Mouse (Mus musculus) urinary bladder, postnatal 14 days (tissue): ENCODE measurements at regions not wholly inside any gene's neighbourhood (a gene's known extent, or its start where the extent isn't known, plus 50 kb on each side); places are given as distances from the start of the nearest gene placed in this dataset.
A peak's percentile ranks its signal among the peaks of the same experiment; 100 is the strongest.

ENCODE experiments used
- DNase-seq: peaks from one replicate; pipeline ENCODE4 v3.0.0; 2021; ENCODE audit warnings: low spot score

DNA sequence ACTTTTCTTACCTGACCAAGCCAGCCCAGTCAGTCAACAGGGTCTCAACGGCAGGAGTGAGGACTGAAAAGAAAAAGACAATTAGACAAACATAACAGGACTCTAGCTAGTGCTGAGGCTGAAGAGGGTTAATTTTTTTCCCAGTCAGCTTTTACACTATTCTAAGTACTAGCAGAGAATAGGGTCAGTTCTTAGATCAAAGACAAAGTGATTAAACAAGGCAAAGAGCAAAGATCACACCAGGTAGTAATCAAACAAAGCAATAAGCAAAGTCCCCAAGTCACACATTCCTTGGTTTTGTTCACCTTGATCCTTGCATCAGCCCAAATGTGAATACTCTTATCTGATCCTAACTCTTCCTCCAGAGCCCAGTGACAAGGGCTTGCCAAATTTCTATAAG is 267.8 kb upstream of the Tsc22d2 start:
- DNase-seq: no peak

GRCm38 (mm10) chr3:58153141-58153540 is 261.4 kb upstream of the Tsc22d2 start:
- no peak for DNase-seq

DNA sequence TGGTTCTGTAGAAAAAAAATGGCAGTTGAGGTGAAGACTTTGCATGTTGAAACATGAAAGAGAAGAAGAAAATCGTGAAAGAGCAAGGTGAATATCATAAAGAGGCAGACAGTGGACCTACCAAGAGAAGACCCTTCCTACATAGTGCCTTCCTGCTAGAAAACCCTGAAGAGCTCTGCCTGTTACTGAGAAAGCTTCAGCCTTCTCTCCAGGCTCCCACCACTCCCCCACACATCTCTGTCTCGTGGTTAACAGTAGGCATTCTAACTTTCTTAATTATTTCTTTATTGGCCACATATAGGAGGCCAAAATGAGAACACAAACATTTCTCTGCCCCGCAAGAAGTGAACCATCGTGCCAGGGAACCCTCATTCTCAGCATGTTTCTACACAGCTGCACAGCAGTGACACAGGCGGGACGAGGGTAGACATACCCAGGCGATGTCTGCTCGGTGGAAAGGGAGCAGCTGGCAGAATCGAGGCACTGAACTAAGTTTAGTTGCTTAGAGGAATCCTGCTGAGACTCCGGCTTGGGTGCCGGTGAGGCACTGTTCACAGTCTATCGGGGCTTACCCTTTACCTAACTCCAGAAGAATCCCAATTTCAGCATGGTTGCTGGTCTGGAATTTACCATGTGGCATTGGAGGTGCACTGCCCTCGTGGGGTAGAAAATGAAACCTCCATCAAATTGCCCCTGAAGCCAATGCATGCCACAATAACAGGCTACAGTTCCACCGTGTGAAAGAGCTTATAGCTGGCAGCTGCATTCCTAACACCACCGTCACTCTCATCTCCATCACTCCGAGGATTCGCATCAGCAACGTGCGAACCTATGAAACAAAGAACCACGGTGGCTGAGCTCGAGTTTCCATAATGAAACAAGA is 260.4 kb upstream of the Tsc22d2 start:
- no peak for DNase-seq

DNA sequence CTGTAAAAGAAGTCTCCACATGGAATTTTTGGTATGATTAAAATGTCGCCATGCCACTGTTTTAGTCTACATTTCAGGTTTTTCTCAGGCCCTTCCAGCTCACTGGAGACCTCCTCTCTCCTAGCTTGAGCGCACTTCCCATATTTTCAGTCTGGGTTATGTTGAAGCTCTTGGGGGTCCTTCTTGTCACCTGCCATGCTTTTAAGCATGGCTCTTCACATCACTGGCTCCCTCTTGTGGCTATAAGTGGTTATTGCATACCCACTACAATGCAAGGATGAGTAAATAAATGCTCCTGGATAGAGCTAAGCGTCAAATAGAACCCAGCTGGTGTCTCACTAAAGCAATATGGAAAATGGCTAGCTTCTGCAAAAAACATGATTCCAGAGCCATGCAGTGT is 255.1 kb upstream of the Tsc22d2 start:
- no peak for DNase-seq

GRCm38 (mm10) chr3:58162238-58162637 is 252.3 kb upstream of the Tsc22d2 start:
- no peak for DNase-seq

GRCm38 (mm10) chr3:58163806-58164205 is 250.7 kb upstream of the Tsc22d2 start:
- peak; percentile 80 for DNase-seq

DNA sequence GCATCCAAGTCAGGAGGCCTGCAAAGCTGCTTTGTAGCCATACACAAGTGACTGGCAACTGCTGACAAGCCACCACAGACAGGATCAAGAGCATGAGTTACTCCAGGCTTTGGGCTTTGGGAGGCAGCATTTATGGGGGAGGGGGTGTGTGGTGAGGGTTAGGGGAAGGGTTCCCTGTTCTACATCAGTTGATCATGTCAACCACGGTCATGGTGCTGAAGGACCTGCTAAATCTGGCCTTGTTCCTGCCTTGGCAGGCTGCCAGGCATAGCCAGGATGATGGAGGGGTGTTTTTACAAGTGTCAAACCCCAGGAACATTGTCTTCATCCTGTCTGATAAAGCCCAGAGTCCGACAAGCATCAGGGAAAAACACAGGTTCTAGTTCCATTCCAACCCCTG is 247.9 kb upstream of the Tsc22d2 start:
- no peak for DNase-seq

DNA sequence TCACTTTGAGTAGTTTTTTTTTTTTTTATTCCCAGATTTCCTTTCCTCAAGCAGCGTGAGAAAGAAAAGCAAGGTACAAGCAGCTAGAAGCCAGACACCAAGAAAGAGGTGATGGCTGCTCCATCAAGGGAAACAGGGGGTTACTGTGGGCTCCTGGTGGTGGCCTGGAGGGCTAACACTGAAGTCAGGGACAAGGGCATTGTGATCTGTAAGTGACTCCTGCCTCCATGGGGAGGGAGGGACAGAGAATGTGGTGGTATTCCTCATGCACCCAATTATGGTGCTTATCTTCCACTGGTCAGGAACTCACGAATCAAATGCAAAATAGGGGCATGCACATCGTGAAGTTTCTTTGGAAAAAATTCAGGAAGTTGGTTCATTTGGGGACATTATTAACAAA is 247.4 kb upstream of the Tsc22d2 start:
- no peak for DNase-seq

DNA sequence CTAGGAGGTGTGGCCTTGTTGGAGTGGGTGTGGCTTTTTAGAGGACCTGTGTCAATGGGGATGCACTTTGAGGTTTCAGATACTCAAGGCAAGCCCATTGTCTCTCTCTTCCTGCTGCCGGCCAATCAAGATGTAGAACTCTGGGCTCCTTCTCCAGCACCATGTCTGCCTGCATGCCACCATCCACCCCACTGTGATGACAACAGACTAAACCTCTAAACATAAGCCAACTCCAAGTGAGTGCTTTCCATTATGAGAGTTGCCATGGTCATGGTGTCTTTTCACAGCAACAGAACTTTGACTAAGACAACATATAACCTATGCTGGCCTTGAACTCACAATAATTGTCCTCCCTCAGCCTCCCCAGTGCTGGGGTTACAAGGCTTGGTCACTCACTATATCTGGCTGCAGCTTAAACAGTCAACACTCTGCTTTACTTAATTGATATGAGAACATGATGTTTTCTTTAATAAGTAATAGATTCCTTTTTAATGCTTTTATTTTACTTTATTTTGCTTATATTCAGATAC is 246.7 kb upstream of the Tsc22d2 start:
- DNase-seq: no peak

DNA sequence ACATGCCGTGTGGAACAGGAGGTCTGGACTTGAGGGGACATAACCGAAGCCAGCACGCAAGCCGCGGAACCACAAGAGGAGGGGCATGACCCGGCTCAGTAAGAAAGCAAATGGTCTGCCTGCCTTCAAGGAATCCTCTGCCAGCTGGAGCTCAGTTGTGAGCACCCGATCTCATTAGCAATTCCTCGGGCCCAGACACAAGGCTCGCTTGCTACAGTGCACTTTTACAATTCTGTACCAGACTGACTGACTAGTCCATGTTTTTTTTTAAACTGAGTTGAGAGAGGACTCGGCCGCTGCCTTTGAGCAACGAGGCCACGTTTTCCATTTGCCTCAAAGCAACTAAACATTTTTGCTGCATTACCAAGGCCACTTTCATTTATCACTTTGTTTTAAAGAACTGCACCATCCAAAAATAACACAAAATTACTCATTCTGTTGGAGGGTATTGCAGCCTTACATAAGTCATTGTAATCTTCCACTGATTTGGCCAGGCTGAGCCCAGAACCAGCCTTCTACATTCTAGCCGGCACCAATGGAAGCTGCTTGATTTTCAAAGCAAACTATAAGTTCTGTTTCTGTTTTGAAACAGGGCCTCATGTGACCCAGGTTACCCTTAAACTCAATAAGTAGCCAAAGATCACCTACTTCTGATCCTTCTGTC is 245.9 kb upstream of the Tsc22d2 start:
- no peak for DNase-seq

DNA sequence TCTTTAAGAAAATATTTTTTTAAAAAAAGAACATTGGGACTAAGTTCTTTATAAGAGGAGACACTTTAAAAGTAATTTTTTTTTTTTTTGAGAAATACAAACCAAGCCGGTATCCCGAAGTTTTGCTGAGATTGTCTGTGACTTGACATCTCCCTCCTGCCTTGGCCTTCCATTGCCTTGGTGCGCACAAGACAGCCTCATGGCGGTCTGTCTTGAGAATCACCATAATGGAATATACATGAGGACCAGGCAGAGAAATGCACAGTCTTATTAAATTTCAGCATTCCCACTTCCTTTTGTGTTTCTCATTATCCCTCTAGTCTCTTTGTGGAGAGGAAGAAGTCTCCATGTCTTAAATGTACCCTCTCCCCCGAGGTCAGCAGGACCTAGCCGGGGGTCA is 244.7 kb upstream of the Tsc22d2 start:
- no peak for DNase-seq

GRCm38 (mm10) chr3:58172096-58172495 is 242.4 kb upstream of the Tsc22d2 start:
- DNase-seq: peak; percentile 38

DNA sequence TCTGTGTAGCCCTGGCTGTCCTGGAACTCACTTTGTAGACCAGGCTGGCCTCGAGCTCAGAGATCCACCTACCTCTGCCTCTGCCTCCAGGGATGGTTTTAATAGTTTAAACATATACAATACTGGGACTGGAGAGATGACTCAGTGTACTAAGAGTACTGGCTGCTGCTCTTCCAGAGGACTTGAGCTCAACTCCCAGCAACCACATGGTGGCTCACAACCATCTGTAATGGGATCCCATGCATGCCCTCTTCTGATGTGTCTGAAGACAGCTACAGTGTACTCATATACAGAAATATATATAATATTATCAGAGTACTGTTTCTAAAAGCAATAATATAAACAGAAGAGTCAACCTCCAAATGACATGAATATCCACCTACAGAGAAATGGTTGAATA is 240.7 kb upstream of the Tsc22d2 start:
- DNase-seq: no peak

GRCm38 (mm10) chr3:58181715-58182114 is 232.8 kb upstream of the Tsc22d2 start:
- peak; percentile 21 for DNase-seq

- DNase-seq: no peak
These were observed 232.2 kb upstream of the Tsc22d2 start for GRCm38 (mm10) chr3:58182299-58182698.

- DNase-seq: peak; percentile 57
These were observed 231.2 kb upstream of the Tsc22d2 start for GRCm38 (mm10) chr3:58183279-58183678.

- DNase-seq: no peak
These were observed 214.1 kb upstream of the Tsc22d2 start for GRCm38 (mm10) chr3:58200462-58200861.

DNA sequence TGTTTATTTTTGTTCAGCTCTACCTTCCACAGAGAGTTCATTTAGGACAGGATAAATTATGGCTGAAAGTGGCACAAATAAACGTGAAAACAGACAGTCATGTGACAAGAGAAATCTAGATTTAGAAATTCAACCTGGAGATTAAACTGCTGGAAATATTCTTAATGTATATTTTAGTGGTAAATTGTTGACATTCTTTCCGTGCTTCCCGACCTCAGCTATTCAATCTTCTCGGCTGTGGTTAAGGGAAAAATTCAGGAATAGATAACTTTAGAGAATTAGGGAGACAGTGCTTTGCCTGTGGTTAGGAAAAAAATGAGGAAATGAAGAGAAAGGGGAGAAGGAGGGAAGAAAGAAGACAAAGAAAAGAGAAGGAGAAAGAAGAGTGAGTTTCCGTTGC is 211.7 kb upstream of the Tsc22d2 start:
- DNase-seq: no peak

- DNase-seq: no peak
These were observed 210.7 kb upstream of the Tsc22d2 start for GRCm38 (mm10) chr3:58203806-58204205.

GRCm38 (mm10) chr3:58205526-58205925 is 209.0 kb upstream of the Tsc22d2 start:
- no peak for DNase-seq

GRCm38 (mm10) chr3:58206776-58207398 is 207.6 kb upstream of the Tsc22d2 start:
- no peak for DNase-seq

DNA sequence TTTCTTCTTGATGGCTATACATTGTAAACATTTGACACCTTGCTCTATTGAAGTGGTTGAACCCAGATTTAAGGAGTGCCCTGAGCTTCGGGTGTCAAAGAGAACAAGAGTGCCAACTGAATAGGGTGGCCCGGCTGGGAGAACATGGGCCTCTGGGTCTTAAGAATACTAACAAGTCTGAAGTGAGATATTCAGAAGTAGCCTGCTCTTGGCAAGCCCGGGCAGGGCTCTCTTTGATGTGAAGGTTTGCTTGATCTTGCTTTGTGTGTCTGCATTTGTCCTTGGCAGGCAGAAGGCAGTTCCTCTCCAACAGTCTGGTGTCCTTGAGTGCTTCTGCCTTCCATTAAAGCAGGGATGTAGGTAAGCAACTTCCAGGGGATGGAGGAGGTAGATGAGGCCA is 203.5 kb upstream of the Tsc22d2 start:
- peak; percentile 33 for DNase-seq

GRCm38 (mm10) chr3:58224696-58225095 is 189.8 kb upstream of the Tsc22d2 start:
- no peak for DNase-seq
